Mouse (Mus musculus): Measurements from ENCODE around the gene Acaca. TPM values are rescaled to one million over a fixed set of nuclear protein-coding genes. Genes with fewer than 3 reads are reported as not detected.

Gene Acaca
- polyA plus RNA-seq, 1 experiment from 2014 or later: 20.5 TPM

GRCm38 (mm10) chr11:84116221-84116620 is 13.3 kb upstream of the Acaca start:
- Histone ChIP-seq H3K4me2 (no peak overlapping the region), H3K27me3 (no peaks in the 10 kb centered on the region), H3K4me3 (no peak overlapping the region), H3K9me3 (replicated peaks) (no peaks in the 10 kb centered on the region), H3K4me1 (no peaks in the 10 kb centered on the region), H3K27ac (no peak overlapping the region), H3K36me3 (ENCODE audit: poor library complexity, severe bottlenecking) (peaks cover 68% of the 10 kb centered on the region), H3K9ac (no peak overlapping the region)
- WGBS: 67% methylated on average over 2 of the region's 2 CpGs
- ATAC-seq: no peak

DNA sequence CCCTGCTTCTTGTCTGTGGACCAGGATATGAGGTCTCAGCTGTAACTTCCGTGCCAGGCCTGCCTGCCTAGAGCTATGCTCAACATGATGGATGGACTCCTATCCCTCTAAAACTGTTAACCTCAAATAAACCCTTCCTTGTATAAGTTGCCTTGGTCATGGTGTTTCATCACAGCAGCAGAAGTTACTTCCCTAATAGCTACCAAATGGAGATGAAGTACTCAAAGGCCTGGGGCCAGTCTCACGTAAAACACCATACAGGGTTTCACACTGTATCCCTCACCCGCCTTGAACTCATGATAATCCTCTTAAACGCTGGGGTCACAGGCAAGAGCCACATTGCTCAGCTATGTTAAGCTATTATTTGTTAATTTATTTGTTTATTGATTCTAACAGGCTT is 12.0 kb upstream of the Acaca start:
- Histone ChIP-seq H3K9ac (no peak overlapping the region), H3K36me3 (ENCODE audit: poor library complexity, severe bottlenecking) (peaks cover 78% of the 10 kb centered on the region), H3K4me2 (no peak overlapping the region), H3K4me1 (no peaks in the 10 kb centered on the region), H3K27me3 (no peaks in the 10 kb centered on the region), H3K27ac (no peak overlapping the region), H3K4me3 (no peak overlapping the region), H3K9me3 (replicated peaks) (no peaks in the 10 kb centered on the region)
- 89% methylated on average over 4 of the region's 4 CpGs for WGBS
- ATAC-seq: no peak

DNA sequence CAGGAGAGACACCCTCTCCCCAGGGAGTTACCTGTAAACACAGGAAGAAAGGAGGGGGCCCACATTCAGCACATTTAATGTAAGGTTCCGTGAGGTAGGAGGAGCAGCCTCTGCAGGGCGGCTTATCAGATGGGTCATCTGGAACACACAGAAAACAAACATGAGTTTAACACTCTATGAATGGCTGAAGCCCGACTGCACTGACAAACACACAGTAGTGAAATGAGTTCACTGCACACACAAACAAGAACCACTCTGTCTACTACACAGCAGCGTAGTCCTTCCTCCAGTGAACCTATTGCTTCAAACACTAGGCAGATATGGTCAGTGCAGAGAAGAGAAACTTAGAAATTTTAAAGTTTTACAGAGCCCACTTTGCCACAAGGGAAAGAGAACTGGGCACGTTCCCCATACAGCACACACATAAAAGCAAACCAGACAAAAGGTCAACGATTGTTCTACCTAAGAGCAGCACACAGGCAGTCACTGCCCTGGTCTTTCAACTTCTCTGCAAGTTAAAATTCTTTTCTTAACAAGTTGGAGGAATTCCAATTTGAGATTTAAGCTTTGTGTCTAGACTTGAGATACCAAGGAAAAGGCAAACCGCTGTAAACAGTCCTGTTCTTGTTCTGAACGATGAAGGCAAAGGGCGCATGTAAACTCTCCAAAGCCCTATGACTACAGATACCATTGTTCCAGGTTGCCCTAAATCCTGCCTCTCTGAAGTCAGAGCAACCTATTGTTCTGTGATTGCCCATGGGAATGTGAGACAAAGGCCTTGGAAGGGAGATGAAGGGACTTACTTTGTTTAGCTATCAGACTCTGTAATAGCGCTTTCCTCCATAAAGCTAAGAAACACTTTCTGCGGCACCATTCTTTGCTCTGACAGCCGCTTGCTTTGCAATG is 8.2 kb upstream of the Acaca start:
- no peak overlapping the region for H3K4me2 ChIP-seq
- H3K36me3 ChIP-seq (ENCODE audit: poor library complexity, severe bottlenecking): peaks cover 85% of the 10 kb centered on the region
- ATAC-seq: no peak
- no peaks in the 10 kb centered on the region for H3K9me3 ChIP-seq (replicated peaks)
- H3K9ac ChIP-seq: no peak overlapping the region
- no peak overlapping the region for H3K4me3 ChIP-seq
- H3K27me3 ChIP-seq: no peaks in the 10 kb centered on the region
- no peak overlapping the region for H3K27ac ChIP-seq
- H3K4me1 ChIP-seq: no peaks in the 10 kb centered on the region
- WGBS: 80% methylated on average over 12 of the region's 12 CpGs

- H3K27ac ChIP-seq: no peak overlapping the region
- H3K9ac ChIP-seq: no peak overlapping the region
- no peaks in the 10 kb centered on the region for H3K27me3 ChIP-seq
- H3K9me3 ChIP-seq (replicated peaks): no peaks in the 10 kb centered on the region
- WGBS: 95% methylated on average over 4 of the region's 4 CpGs
- H3K4me3 ChIP-seq: no peak overlapping the region; the same call in 1 of the 2 replicates
- ATAC-seq: no peak
- H3K36me3 ChIP-seq (ENCODE audit: poor library complexity, severe bottlenecking): peaks cover 33% of the 10 kb centered on the region
- peaks cover 28% of the 10 kb centered on the region for H3K4me1 ChIP-seq
- H3K4me2 ChIP-seq: no peak overlapping the region
Measured at GRCm38 (mm10) chr11:84127977-84128376, 1.5 kb upstream of the Acaca start.

DNA sequence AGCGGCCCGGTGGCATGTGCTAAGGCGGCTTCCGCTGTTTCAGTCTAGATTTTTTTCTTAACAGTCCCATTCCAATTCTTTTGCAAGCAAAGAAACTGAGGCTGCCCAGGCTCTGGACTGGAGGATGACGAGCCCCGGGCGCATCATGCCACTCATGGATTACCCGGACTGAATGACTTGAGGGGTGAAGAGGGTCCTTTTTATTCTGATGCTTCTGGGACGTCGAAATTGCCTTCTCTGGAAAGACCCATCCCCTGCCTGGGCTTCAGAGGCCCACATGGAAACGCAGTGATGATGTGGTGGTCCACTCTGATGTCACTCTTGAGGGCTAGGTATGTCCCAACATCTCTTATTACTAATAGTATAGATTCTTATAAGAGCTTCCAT is 320 bp downstream of the Acaca start:
- H3K9me3 ChIP-seq (replicated peaks): no peaks in the 10 kb centered on the region
- H3K27ac ChIP-seq: no peak overlapping the region
- peak overlapping the region; percentile 79 for H3K4me3 ChIP-seq
- no peak; the same call in 1 of the 2 replicates for ATAC-seq
- WGBS: 5% methylated on average over 11 of the region's 11 CpGs
- H3K4me2 ChIP-seq: peak overlapping the region; percentile 68
- peaks cover 22% of the 10 kb centered on the region for H3K36me3 ChIP-seq (ENCODE audit: poor library complexity, severe bottlenecking)
- no peaks in the 10 kb centered on the region for H3K27me3 ChIP-seq
- peaks cover 28% of the 10 kb centered on the region for H3K4me1 ChIP-seq
- peak overlapping the region; percentile 88 for H3K9ac ChIP-seq

DNA sequence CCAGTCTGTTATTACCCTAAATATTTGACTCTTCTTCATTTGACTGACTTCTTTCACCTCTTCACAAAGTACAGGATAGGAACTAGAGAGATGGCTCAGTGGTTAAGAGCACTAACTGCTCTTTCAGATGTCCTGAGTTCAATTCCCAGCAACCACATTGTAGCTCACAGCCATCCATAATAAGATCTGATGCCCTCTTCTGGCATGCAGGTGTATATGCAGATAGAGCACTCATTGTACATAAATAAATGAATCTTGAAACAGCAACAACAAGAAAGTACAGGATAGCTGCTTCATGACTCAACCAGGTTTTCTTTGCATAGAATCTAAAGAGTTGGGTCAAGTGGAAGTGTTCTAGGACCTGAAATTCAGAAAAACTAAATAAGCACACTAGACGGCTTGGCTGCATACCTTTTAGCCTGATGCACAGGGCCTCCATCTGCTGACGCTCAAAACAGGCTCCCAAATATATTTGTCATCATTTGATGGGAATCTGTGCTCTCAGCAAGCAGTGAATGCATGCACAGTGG is 4.9 kb downstream of the Acaca start:
- no peaks in the 10 kb centered on the region for H3K9me3 ChIP-seq (replicated peaks)
- WGBS: 92% methylated on average over 2 of the region's 2 CpGs
- no peak for ATAC-seq
- H3K9ac ChIP-seq: no peak overlapping the region
- no peaks in the 10 kb centered on the region for H3K36me3 ChIP-seq (ENCODE audit: poor library complexity, severe bottlenecking)
- no peak overlapping the region for H3K4me2 ChIP-seq
- H3K27me3 ChIP-seq: no peaks in the 10 kb centered on the region
- peaks cover 30% of the 10 kb centered on the region for H3K4me1 ChIP-seq
- no peak overlapping the region for H3K4me3 ChIP-seq
- H3K27ac ChIP-seq: no peak overlapping the region

DNA sequence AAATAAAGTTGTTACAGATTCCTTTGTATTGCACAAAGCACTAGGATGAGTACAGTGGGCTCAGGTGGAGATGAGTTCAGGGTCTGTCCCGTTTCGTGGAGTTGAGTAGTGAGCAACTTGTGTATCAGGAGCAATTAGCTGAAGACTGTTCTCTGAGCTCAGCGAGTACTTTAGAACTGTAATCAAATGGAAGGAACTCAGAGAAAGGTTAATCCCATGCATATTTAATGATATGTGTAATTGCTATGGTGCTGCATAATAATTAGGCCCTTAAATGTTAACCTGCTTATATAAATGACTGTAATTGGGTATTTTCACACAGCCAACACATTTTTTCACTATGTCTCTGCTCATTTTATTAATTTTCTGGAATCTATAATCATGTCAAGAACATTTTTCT is 7.0 kb downstream of the Acaca start:
- H3K4me3 ChIP-seq: no peak overlapping the region
- no peaks in the 10 kb centered on the region for H3K27me3 ChIP-seq
- no peak for ATAC-seq
- no peaks in the 10 kb centered on the region for H3K9me3 ChIP-seq (replicated peaks)
- no peak overlapping the region for H3K9ac ChIP-seq
- 0 out of 2 replicates have a peak overlapping the region, but pooled peaks have one; percentile 1 for H3K27ac ChIP-seq
- no peak overlapping the region for H3K4me2 ChIP-seq
- H3K36me3 ChIP-seq (ENCODE audit: poor library complexity, severe bottlenecking): no peaks in the 10 kb centered on the region
- WGBS: 31% methylated on average over 3 of the region's 3 CpGs
- H3K4me1 ChIP-seq: peaks cover 19% of the 10 kb centered on the region

DNA sequence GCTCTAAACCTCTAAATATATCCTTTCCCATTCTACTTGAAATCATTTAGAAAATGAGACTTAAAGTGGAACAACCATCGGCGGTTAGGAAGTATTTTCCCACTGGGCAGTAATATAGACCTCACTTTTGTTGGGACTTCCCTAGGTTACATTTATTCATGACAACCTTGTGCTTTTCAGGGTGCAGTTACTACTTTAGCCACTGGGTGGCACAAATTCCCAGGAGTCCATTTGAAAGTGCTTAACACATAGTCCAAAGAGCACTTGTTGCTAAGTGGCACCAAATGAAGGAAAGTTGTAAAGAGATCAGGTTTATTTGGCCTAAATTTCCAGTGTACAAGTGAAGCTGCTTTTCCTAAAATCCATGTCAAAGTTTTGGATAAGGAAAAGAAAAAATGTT is 12.3 kb downstream of the Acaca start:
- WGBS: 51% methylated on average over 2 of the region's 2 CpGs
- no peak for ATAC-seq
- H3K9ac ChIP-seq: no peak overlapping the region
- H3K27me3 ChIP-seq: no peaks in the 10 kb centered on the region
- H3K4me1 ChIP-seq: peaks cover 10% of the 10 kb centered on the region
- no peak overlapping the region for H3K27ac ChIP-seq
- no peak overlapping the region for H3K4me2 ChIP-seq
- no peak overlapping the region for H3K4me3 ChIP-seq
- H3K36me3 ChIP-seq (ENCODE audit: poor library complexity, severe bottlenecking): no peaks in the 10 kb centered on the region
- no peaks in the 10 kb centered on the region for H3K9me3 ChIP-seq (replicated peaks)

DNA sequence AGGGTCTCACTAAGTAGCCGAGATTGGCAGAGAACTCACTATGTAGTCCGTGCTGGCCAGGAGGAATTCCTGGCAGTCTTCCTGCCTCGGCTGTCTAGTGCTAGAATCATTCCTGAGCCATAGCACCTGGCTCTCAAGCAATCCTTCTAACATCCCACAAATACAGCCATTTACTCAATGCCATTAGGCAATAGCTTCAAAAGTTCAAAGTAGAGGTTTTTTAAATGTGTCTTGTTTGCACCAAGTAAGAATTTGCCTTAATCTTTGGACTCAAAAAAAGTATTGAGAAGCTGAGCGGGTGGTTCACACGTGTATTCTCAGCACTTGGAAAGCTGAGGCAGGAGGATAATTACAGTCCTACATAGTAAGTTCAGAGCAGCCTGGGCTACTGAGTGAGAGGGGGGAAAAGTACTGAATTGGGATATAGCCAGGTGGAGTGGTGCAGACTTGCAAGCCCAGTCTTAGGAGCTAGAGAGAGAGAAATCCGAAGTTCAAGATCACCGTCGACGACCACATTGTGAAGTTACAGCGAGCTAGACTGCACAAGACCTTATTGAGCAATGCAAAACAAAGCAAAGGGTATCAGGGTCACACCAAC is 15.8 kb downstream of the Acaca start:
- Histone ChIP-seq H3K4me2 (no peak overlapping the region), H3K36me3 (ENCODE audit: poor library complexity, severe bottlenecking) (no peaks in the 10 kb centered on the region), H3K27me3 (no peaks in the 10 kb centered on the region), H3K4me1 (peaks cover 8% of the 10 kb centered on the region), H3K4me3 (no peak overlapping the region), H3K9ac (no peak overlapping the region), H3K27ac (no peak overlapping the region), H3K9me3 (replicated peaks) (no peaks in the 10 kb centered on the region)
- 65% methylated on average over 10 of the region's 10 CpGs for WGBS
- no peak for ATAC-seq

GRCm38 (mm10) chr11:84146081-84146480 is 16.6 kb downstream of the Acaca start:
- ATAC-seq: no peak
- Histone ChIP-seq H3K4me3 (no peak overlapping the region), H3K27ac (no peak overlapping the region), H3K4me2 (no peak overlapping the region), H3K9ac (no peak overlapping the region), H3K27me3 (no peaks in the 10 kb centered on the region), H3K9me3 (replicated peaks) (no peaks in the 10 kb centered on the region), H3K36me3 (ENCODE audit: poor library complexity, severe bottlenecking) (no peaks in the 10 kb centered on the region), H3K4me1 (peaks cover 8% of the 10 kb centered on the region)
- 42% methylated on average over 3 of the region's 3 CpGs for whole genome bisulfite sequencing

- H3K4me1 ChIP-seq: peaks cover 8% of the 10 kb centered on the region
- H3K4me2 ChIP-seq: no peak overlapping the region
- H3K9ac ChIP-seq: no peak overlapping the region
- H3K9me3 ChIP-seq (replicated peaks): no peaks in the 10 kb centered on the region
- H3K36me3 ChIP-seq (ENCODE audit: poor library complexity, severe bottlenecking): no peaks in the 10 kb centered on the region
- no peaks in the 10 kb centered on the region for H3K27me3 ChIP-seq
- WGBS: 68% methylated on average over 2 of the region's 2 CpGs
- ATAC-seq: no peak
- no peak overlapping the region for H3K4me3 ChIP-seq
- H3K27ac ChIP-seq: no peak overlapping the region
Measured at GRCm38 (mm10) chr11:84150884-84151283, 21.4 kb downstream of the Acaca start.

DNA sequence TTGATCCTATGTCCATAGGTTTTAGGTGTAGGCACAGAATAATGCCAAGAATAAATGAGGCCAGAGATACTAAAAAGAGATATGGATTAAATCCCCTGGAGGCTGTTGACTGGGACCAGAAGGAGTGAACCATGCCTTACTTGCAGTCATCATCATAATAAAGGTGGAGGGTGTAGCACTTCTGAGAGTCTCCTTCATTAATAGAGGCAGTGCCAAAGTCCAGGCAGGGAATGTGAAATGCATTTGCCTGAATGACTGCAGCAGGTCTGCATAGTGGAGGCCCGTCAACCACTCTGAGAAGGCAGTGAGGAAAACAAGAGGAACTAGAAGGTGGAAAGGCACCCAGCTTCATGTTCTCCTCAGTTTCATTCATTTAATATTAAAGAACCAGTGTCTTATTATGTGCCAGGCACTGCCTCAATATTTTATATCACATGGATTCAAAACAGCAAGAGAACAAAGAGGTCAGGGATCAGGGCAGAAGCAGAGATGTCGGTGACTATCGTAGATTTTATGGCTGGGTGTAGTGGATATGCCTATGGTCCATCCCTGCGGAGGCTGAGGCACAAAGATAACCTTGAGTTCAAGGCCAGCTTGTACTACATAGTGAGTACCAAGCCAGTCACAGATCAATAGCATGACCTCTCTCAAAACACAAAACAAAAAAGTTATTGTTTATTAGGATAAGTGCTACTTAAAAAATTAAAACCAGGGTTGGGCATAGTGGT is 27.2 kb downstream of the Acaca start:
- Histone ChIP-seq H3K4me1 (no peaks in the 10 kb centered on the region), H3K4me2 (no peak overlapping the region), H3K9me3 (replicated peaks) (no peaks in the 10 kb centered on the region), H3K4me3 (no peak overlapping the region), H3K36me3 (ENCODE audit: poor library complexity, severe bottlenecking) (no peaks in the 10 kb centered on the region), H3K27ac (no peak overlapping the region), H3K27me3 (no peaks in the 10 kb centered on the region), H3K9ac (no peak overlapping the region)
- ATAC-seq: no peak
- 95% methylated on average over 4 of the region's 4 CpGs for WGBS
